Mouse (Mus musculus): ENCODE measurements around the gene Ush2a. TPM values are rescaled to one million over a fixed set of nuclear protein-coding genes. Genes with fewer than 3 reads are reported as not detected.

The Ush2a gene
- total and polyA plus RNA-seq, 3 experiments = 0.11 TPM; not detected in 2

DNA sequence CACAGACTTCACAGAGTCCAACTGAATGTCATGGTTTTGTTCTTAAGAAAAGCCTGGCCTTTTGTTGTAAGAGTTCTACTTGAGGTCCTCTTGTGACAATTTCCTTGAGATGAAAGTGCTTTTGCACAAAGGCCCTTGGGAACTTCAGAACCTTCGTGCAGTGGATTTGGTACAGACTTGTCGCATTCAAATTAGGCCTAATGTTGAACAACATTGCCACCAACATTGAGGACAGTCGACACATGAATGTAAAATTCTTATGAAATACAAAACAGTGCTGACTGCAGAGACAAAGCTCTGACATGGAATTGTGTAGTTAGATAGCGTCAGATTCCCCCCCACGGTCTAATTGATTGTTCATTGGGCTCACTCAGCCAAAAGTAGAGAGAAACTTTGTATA is 243.1 kb downstream of the Ush2a start:
- Histone ChIP-seq H3K36me3 (replicated peaks) (no peaks in the 10 kb centered on the region), H3K9me3 (replicated peaks) (peaks cover 33% of the 10 kb centered on the region), H3K4me1 (ENCODE audit: insufficient read depth, low read depth, low read length) (no peaks in the 10 kb centered on the region), H3K27me3 (ENCODE audit: insufficient read depth, low read length) (no peaks in the 10 kb centered on the region), H3K4me3 (ENCODE audit: low read depth, low read length) (no peak overlapping the region)
- DNase-seq (ENCODE audit: low spot score) (no peak), ATAC-seq (ENCODE audit: extremely low read depth, insufficient number of reproducible peaks, low FRiP score, poor library complexity, severe bottlenecking) (no peak)
- TF ChIP-seq TAL1 (conservative IDR thresholded peaks at IDR 0.05; ENCODE audit: low read depth, low read length) = no peak
- TF ChIP-seq CTCF (IDR thresholded peaks at IDR 0.05; ENCODE audit: low read depth, low read length) = no peak

DNA sequence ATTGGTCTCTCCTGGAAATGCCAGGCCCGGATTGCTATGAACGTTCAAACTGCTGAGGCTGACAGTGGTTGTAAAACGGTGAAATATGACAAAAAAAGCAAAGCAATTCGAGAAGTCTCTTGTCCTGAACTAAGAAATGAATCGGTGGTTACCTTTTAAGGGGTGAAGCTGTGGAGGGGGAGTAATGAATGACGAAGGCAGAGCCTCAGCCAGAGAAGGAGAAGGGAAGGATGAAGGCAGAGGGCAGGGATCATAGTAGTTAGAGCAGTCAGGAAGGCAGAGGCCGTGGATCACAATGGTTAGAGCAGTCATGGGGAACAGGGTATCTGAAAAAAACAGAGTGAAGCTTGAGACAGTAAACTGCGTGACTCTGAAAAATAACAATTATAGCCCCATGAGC is 257.0 kb downstream of the Ush2a start:
- H3K36me3 ChIP-seq (replicated peaks) = no peaks in the 10 kb centered on the region
- ATAC-seq (ENCODE audit: extremely low read depth, insufficient number of reproducible peaks, low FRiP score, poor library complexity, severe bottlenecking) = no peak
- DNase-seq (ENCODE audit: low spot score) = no peak
- H3K4me1 ChIP-seq (ENCODE audit: insufficient read depth, low read depth, low read length) = no peaks in the 10 kb centered on the region
- TF ChIP-seq TAL1 (conservative IDR thresholded peaks at IDR 0.05; ENCODE audit: low read depth, low read length) = no peak
- TF ChIP-seq GATA2 (IDR thresholded peaks at IDR 0.05; ENCODE audit: borderline replicate concordance, low read depth, low read length) = no peak
- no peak for TF ChIP-seq GATA1 (IDR thresholded peaks at IDR 0.05; ENCODE audit: borderline replicate concordance, low read length)
- no peak for TF ChIP-seq CTCF (IDR thresholded peaks at IDR 0.05; ENCODE audit: low read depth, low read length)
- no peak for TF ChIP-seq POLR2AphosphoS5 (IDR thresholded peaks at IDR 0.05; ENCODE audit: insufficient replicate concordance, low read depth, low read length)
- H3K9me3 ChIP-seq (replicated peaks) = peaks cover 28% of the 10 kb centered on the region
- no peak overlapping the region for H3K4me3 ChIP-seq (ENCODE audit: low read depth, low read length)
- H3K27me3 ChIP-seq (ENCODE audit: insufficient read depth, low read length) = no peaks in the 10 kb centered on the region

DNA sequence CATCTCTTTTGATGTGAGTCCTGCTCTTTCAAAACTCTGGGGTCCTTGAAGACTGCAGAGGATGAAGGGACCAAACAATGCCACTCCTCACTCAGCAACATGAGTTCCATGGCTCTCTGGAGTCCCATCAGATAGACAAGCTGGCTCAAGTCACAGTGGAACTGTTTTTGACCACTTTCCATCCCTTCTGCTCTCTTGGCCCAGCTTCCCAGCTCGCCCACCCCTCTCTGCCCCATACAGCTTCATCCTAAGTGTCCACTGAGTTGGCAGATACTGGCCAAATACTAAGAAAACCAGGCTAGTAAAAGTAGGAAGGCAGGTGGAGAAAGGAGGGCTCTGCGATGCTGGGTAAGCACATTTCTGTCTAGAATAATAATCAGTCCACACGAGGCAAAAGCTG is 265.6 kb downstream of the Ush2a start:
- H3K4me3 ChIP-seq (ENCODE audit: low read depth, low read length) = no peak overlapping the region
- no peaks in the 10 kb centered on the region for H3K27me3 ChIP-seq (ENCODE audit: insufficient read depth, low read length)
- H3K36me3 ChIP-seq (replicated peaks) = no peaks in the 10 kb centered on the region
- peaks cover 44% of the 10 kb centered on the region for H3K9me3 ChIP-seq (replicated peaks)
- H3K4me1 ChIP-seq (ENCODE audit: insufficient read depth, low read depth, low read length) = no peaks in the 10 kb centered on the region
- no peak for DNase-seq (ENCODE audit: low spot score)
- no peak for ATAC-seq (ENCODE audit: extremely low read depth, insufficient number of reproducible peaks, low FRiP score, poor library complexity, severe bottlenecking)
- TF ChIP-seq GATA2 (IDR thresholded peaks at IDR 0.05; ENCODE audit: borderline replicate concordance, low read depth, low read length) (no peak), POLR2AphosphoS5 (IDR thresholded peaks at IDR 0.05; ENCODE audit: insufficient replicate concordance, low read depth, low read length) (no peak), GATA1 (IDR thresholded peaks at IDR 0.05; ENCODE audit: borderline replicate concordance, low read length) (no peak), CTCF (IDR thresholded peaks at IDR 0.05; ENCODE audit: low read depth, low read length) (no peak), TAL1 (conservative IDR thresholded peaks at IDR 0.05; ENCODE audit: low read depth, low read length) (no peak)

DNA sequence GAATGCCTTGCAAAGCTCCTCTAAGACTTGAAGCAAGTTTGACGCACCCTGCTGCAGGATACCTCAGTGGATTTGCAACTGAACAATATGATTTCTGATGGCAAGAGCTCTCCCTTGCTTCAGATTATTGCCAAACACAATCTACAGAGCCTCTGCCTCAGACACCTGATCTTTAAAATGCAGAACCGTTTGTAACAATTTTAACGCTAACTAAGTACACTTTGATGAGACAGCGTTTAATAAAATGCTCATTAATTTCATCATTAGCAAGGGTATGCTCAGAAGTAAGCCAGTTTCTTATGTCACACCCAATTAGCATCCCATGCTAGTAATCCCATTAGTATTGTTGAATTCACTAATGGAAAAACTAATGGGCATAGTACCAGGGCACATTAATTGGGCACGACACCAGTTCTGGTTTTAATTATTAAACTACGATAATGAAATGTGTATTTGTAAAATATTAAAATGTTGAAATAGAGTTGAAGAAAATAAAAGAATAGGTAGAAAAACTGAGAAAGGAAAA is 267.8 kb downstream of the Ush2a start:
- TF ChIP-seq TAL1 (conservative IDR thresholded peaks at IDR 0.05; ENCODE audit: low read depth, low read length) = no peak
- TF ChIP-seq POLR2AphosphoS5 (IDR thresholded peaks at IDR 0.05; ENCODE audit: insufficient replicate concordance, low read depth, low read length) = no peak
- TF ChIP-seq CTCF (IDR thresholded peaks at IDR 0.05; ENCODE audit: low read depth, low read length) = no peak
- TF ChIP-seq GATA2 (IDR thresholded peaks at IDR 0.05; ENCODE audit: borderline replicate concordance, low read depth, low read length) = no peak
- no peak for TF ChIP-seq GATA1 (IDR thresholded peaks at IDR 0.05; ENCODE audit: borderline replicate concordance, low read length)
- H3K9me3 ChIP-seq (replicated peaks) = peaks cover 48% of the 10 kb centered on the region
- ATAC-seq (ENCODE audit: extremely low read depth, insufficient number of reproducible peaks, low FRiP score, poor library complexity, severe bottlenecking) = no peak

DNA sequence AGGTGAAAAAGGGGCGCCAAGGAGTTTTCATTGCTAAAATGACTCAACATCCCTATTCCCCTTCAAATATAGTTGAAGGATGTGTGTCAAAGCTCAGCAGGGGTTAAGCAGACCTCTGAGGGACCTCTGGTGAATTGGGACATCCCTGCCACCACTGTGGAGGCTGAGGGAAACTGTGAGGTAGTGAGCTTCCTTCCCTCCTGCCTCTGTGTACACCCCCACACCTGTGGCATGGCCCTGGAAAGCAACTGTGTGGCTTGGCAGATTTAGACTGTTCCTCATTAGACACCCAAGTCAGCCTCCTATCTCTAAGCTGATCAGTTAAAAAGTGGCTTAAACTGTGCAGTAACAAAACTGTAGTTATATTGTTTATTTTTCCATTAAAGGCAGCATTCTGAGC is 275.2 kb downstream of the Ush2a start:
- no peaks in the 10 kb centered on the region for H3K4me1 ChIP-seq (ENCODE audit: insufficient read depth, low read depth, low read length)
- DNase-seq (ENCODE audit: low spot score) (no peak), ATAC-seq (ENCODE audit: extremely low read depth, insufficient number of reproducible peaks, low FRiP score, poor library complexity, severe bottlenecking) (no peak)
- TF ChIP-seq TAL1 (conservative IDR thresholded peaks at IDR 0.05; ENCODE audit: low read depth, low read length) (no peak), GATA1 (IDR thresholded peaks at IDR 0.05; ENCODE audit: borderline replicate concordance, low read length) (no peak), POLR2AphosphoS5 (IDR thresholded peaks at IDR 0.05; ENCODE audit: insufficient replicate concordance, low read depth, low read length) (no peak), CTCF (IDR thresholded peaks at IDR 0.05; ENCODE audit: low read depth, low read length) (no peak), GATA2 (IDR thresholded peaks at IDR 0.05; ENCODE audit: borderline replicate concordance, low read depth, low read length) (no peak)
- peaks cover 52% of the 10 kb centered on the region for H3K9me3 ChIP-seq (replicated peaks)
- H3K4me3 ChIP-seq (ENCODE audit: low read depth, low read length) = no peak overlapping the region
- no peaks in the 10 kb centered on the region for H3K27me3 ChIP-seq (ENCODE audit: insufficient read depth, low read length)
- no peaks in the 10 kb centered on the region for H3K36me3 ChIP-seq (replicated peaks)

More for the DNA sequence above, 267.8 kb downstream of the Ush2a start:
- H3K4me3 ChIP-seq (ENCODE audit: low read depth, low read length) = no peak overlapping the region
- no peak for DNase-seq (ENCODE audit: low spot score)
- H3K4me1 ChIP-seq (ENCODE audit: insufficient read depth, low read depth, low read length) = no peaks in the 10 kb centered on the region
- H3K36me3 ChIP-seq (replicated peaks) = no peaks in the 10 kb centered on the region
- no peaks in the 10 kb centered on the region for H3K27me3 ChIP-seq (ENCODE audit: insufficient read depth, low read length)

DNA sequence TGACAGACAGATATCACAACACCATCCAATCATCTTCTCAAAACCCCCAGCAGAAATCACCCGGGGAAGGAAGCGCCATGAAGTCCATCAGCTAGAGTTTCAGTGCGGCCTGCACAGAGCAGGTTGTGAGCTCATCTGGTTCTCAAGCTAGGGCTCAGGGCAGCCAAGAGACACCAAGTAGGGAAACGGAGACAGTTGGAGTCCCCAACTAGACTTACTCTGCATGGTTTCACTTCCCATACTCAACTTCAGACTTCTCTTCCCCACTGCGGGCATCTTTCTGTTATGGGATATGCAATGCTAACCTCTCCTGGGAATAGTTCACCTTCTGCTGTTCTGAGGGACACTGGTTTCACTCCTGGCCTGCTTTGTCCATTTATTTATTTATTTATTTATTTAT is 277.8 kb downstream of the Ush2a start:
- no peaks in the 10 kb centered on the region for H3K36me3 ChIP-seq (replicated peaks)
- ATAC-seq (ENCODE audit: extremely low read depth, insufficient number of reproducible peaks, low FRiP score, poor library complexity, severe bottlenecking) = no peak
- H3K9me3 ChIP-seq (replicated peaks) = peaks cover 47% of the 10 kb centered on the region
- TF ChIP-seq TAL1 (conservative IDR thresholded peaks at IDR 0.05; ENCODE audit: low read depth, low read length) (no peak), POLR2AphosphoS5 (IDR thresholded peaks at IDR 0.05; ENCODE audit: insufficient replicate concordance, low read depth, low read length) (no peak), GATA2 (IDR thresholded peaks at IDR 0.05; ENCODE audit: borderline replicate concordance, low read depth, low read length) (no peak), CTCF (IDR thresholded peaks at IDR 0.05; ENCODE audit: low read depth, low read length) (no peak), GATA1 (IDR thresholded peaks at IDR 0.05; ENCODE audit: borderline replicate concordance, low read length) (no peak)
- no peak for DNase-seq (ENCODE audit: low spot score)
- no peaks in the 10 kb centered on the region for H3K27me3 ChIP-seq (ENCODE audit: insufficient read depth, low read length)
- no peak overlapping the region for H3K4me3 ChIP-seq (ENCODE audit: low read depth, low read length)
- no peaks in the 10 kb centered on the region for H3K4me1 ChIP-seq (ENCODE audit: insufficient read depth, low read depth, low read length)
